Mouse (Mus musculus) naive thymus-derived CD4-positive, alpha-beta T cell, adult 5 months (primary cell): ENCODE measurements around the gene Kiss1. TPM values are rescaled to one million over a fixed set of nuclear protein-coding genes. Genes with fewer than 3 reads are reported as not detected.

ENCODE experiments used
- polyA plus RNA-seq: library from polyadenylated mRNA; unstranded; fragments of 100-300 nt; shearing (Covaris generic); gene quantifications from one replicate; pipeline ENCODE4 v1.2.1, GENCODE M21; 2017

The Kiss1 gene
- polyA plus RNA-seq: not detected

DNA sequence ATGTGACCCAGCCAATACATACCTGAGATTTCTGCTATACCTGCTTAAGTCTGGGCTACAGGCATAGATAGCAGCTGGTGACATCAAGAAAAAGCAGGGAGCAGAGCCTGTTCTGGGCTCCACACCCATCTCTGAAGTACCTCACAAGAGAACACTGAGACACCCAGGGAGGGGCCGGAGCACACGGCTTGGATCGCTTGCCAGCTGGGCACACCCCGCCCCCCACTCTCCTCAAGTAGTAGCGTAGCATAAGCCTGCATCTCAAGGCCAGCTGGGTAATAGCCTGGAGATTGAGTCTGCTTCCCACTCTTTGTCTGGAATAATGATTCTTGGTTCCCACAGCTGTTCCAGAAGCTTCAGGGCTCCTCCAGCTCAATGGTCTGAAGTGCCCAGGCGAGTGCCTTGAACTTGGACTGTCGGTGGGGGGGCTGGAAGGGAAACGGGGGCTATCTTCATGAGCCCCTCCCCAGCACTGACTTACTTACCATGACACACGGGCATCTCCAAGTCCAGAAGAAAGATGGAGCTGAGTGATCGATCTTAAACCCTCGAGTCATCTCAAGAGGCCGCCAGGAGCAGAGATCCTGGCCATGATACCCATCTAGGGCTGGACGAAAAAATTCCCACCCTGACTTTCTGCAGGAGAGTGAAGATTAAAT is at the start of gene Kiss1:
Kiss1 (plus strand) TSS at position 609 of the 659 bp plus-strand sequence.

DNA sequence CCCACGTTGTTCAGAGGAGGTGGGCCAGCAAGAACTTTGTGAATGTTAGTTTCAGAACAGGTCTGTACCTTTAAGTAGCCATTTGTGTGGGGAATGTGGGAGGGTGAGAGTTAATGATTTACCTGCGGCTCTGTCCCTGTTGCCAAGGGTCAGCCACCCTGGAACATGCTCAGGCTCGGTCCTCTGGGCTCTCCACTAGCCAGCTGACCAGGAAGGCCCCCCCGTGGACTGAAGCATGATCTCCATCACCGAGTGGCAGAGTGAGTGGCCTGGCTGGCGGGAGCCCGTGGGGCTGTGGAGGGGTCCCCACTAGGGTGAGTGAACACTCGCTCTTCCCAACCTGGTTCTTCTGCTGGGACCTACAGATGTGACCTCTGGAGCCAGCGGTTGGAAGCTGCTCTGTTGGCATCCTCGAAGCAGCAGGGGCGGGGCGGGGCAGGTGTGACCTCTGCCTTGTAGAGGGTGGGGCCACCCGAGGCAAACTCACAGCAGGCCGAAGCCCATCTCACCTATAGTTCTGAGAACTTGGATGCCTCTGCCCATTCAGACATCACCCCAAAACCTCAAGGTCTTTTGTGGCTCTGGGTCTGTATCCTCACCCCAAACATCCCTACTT is 11.9 kb upstream of the Kiss1 start, which contains the start of gene Golt1a:
Golt1a (plus strand) TSS at position 149 of the 616 bp plus-strand sequence.

DNA sequence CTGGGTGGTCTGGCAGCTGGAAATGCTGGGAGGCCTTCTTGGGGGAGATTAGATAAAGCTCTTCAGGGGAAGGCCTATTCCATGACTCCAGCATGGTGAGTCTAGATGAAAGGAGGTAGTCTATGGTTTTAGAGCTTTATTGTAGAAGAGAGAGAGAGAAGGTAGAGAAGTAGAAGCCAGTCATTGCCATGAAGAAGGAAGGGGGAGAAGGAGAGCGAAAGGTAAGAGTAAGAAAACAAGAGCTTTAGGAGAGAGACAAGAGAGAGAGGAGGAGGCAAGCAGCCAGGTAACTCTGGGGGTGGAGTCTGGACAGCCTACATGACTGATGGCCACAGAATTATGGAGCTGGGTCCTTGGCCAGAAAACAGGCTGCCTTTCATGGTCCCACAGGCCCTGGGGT is 28.5 kb downstream of the Kiss1 start, which contains the start of gene Ren1:
Ren1 (plus strand) TSS at position 301 of the 400 bp plus-strand sequence.

DNA sequence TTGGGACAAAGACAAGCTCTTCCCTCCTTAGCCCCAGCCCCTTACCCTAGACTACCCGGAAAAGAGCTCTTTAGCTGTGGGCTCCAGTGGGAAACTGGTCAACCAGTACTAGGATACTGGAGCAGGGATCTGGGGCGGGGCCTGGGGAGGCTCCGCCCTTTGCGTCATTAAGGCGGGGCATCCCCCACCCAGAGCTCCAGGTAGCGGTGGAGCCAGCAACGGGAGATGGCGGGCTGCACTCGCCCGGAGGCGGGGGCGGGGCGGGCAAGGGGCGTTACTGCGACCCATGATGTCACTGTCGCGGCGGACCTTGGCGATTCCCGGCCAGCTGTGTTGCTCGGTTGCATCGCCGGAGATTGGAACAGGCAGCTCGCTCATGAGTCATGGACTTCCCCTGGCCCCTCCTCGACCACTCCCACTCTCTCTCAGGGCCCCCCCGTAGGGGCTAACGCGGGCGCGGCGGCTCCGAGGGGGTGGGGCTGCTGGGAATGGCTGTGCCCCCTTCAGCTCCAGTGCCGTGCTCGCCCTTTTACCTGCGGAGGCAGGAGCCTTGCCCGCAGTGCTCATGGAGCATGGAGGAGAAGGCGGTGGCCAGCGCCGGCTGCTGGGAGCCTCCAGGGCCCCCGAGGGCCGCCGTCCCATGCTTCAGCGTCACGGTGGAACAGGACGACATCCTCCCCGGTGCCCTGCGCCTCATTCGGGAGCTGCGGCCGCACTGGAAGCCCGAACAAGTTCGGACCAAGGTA is 41.8 kb downstream of the Kiss1 start, which contains the start of gene Etnk2:
Etnk2 (plus strand) TSS at position 297 of the 746 bp plus-strand sequence.

Other genes starting within 250 kb of the Kiss1 start
- gene Ppp1r15b, start 190.7 kb upstream of the Kiss1 start, polyA plus RNA-seq: 48.1 TPM
- gene Plekha6, start 157.7 kb upstream of the Kiss1 start, polyA plus RNA-seq: 3.1 TPM
- gene Golt1a, start 12.1 kb upstream of the Kiss1 start, polyA plus RNA-seq: not detected
- not detected for gene Ren1, start 28.6 kb downstream of the Kiss1 start, polyA plus RNA-seq
- gene Etnk2, start 41.7 kb downstream of the Kiss1 start, polyA plus RNA-seq: not detected
- 1.0 TPM for gene Sox13, start 102.5 kb downstream of the Kiss1 start, polyA plus RNA-seq